Mouse (Mus musculus) midbrain, embryonic 11.5 days (tissue): Measurements from ENCODE around the gene Ube2j1. TPM values are rescaled to one million over a fixed set of nuclear protein-coding genes. Genes with fewer than 3 reads are reported as not detected.
A peak's percentile ranks its signal among the peaks of the same experiment; 100 is the strongest.
"Not testable (repeated sequence)": the region's sequence is repeated elsewhere in the genome, so short reads cannot be mapped to it uniquely, and the experiment has no call there.

Experiments used
- ATAC-seq: fragments of 200-750 bp; cut with Nextera tagmentation; 2 replicates; pipeline ENCODE4 v1.8.0; 2017; ENCODE audit warnings: moderate TSS enrichment, moderate library complexity; ENCODE audit not compliant: low FRiP score
- DNase-seq: peaks from one replicate; pipeline ENCODE4 v3.0.0; 2015; ENCODE audit warnings: low spot score; ENCODE audit errors: missing footprints
- H3K27ac ChIP-seq: fragments of 300-500 bp; sonication (generic); 2 replicates; pipeline ENCODE4 v1.5.1; 2014; ENCODE audit warnings: low read depth, low read length
- H3K27me3 ChIP-seq: fragments of 300-500 bp; sonication (generic); 2 replicates; pipeline ENCODE4 v1.6.1; 2014; ENCODE audit warnings: mild to moderate bottlenecking, low read length, moderate library complexity, mixed read lengths; ENCODE audit not compliant: control insufficient read depth, insufficient read depth
- H3K36me3 ChIP-seq: fragments of 300-500 bp; sonication (generic); 2 replicates; pipeline ENCODE4 v1.6.1; 2014; ENCODE audit warnings: mild to moderate bottlenecking, low read length, moderate library complexity, mixed read lengths; ENCODE audit not compliant: control insufficient read depth, insufficient read depth
- H3K4me1 ChIP-seq: fragments of 300-500 bp; sonication (generic); 2 replicates; pipeline ENCODE4 v1.6.1; 2014; ENCODE audit warnings: low read length; ENCODE audit not compliant: control insufficient read depth, insufficient read depth
- H3K4me2 ChIP-seq: fragments of 300-500 bp; sonication (generic); 2 replicates; pipeline ENCODE4 v1.6.1; 2014; ENCODE audit warnings: mild to moderate bottlenecking, moderate library complexity
- H3K4me3 ChIP-seq: fragments of 300-500 bp; sonication (generic); 2 replicates; pipeline ENCODE4 v1.5.1; 2014; ENCODE audit warnings: low read depth, low read length
- H3K9ac ChIP-seq: fragments of 300-500 bp; sonication (generic); 2 replicates; pipeline ENCODE4 v1.6.1; 2014; ENCODE audit warnings: low read length
- H3K9me3 ChIP-seq: fragments of 300-500 bp; sonication (generic); 2 replicates; pipeline ENCODE4 v1.6.1; 2016; ENCODE audit warnings: low read length; ENCODE audit not compliant: control insufficient read depth
- WGBS: fragments of 180-500 bp; shearing (Covaris S2); extraction: QIAGEN DNeasy Blood & Tissue Kit; methylation state at CpG from one replicate; pipeline ENCODE4 v1.1.7; 2014; 5-methylcytosine and 5-hydroxymethylcytosine counted together
- polyA plus RNA-seq: library from polyadenylated mRNA; unstranded; fragments of >200 nt; fragmentation: Nextera tagmentation; extraction: Ambion mirVana; gene quantifications from 2 replicates; pipeline ENCODE4 v1.2.1, GENCODE M21; 2014

Ube2j1 gene
- polyA plus RNA-seq, 1 experiment from 2014 or later: 59.6 TPM

- H3K4me3 ChIP-seq: peak overlapping the region; percentile 87; the same call in 1 of the 2 replicates
- 0 out of 2 replicates have a peak overlapping the region, but pooled peaks have one; percentile 24 for H3K9ac ChIP-seq
- DNase-seq: peak; percentile 88
- no peak for ATAC-seq
- no peaks in the 10 kb centered on the region for H3K36me3 ChIP-seq
- WGBS: 3% methylated on average over 3 of the region's 3 CpGs
- peaks cover 19% of the 10 kb centered on the region for H3K4me1 ChIP-seq
- H3K27me3 ChIP-seq: 0 out of 2 replicates have a peak, but pooled peaks cover 3% of the 10 kb centered on the region
- H3K27ac ChIP-seq: peak overlapping the region; percentile 59; the same call in 1 of the 2 replicates
- H3K9me3 ChIP-seq: no peaks in the 10 kb centered on the region
- peak overlapping the region; percentile 82 for H3K4me2 ChIP-seq
Observed at GRCm38 (mm10) chr4:32985684-32986083, 45.5 kb upstream of the Ube2j1 start.

GRCm38 (mm10) chr4:32987006-32987405 is 44.2 kb upstream of the Ube2j1 start:
- H3K4me1 ChIP-seq: peaks cover 18% of the 10 kb centered on the region
- no peak overlapping the region for H3K27ac ChIP-seq
- WGBS: 71% methylated on average over 3 of the region's 3 CpGs
- no peaks in the 10 kb centered on the region for H3K36me3 ChIP-seq
- no peaks in the 10 kb centered on the region for H3K27me3 ChIP-seq
- no peak overlapping the region for H3K4me2 ChIP-seq
- H3K4me3 ChIP-seq: no peak overlapping the region
- no peaks in the 10 kb centered on the region for H3K9me3 ChIP-seq
- ATAC-seq (no peak), DNase-seq (no peak)
- H3K9ac ChIP-seq: no peak overlapping the region

- Histone ChIP-seq H3K36me3 (peaks cover under 1% of the 10 kb centered on the region; the same call in 1 of the 2 replicates), H3K4me2 (no peak overlapping the region), H3K27me3 (no peaks in the 10 kb centered on the region), H3K27ac (no peak overlapping the region), H3K4me1 (peaks cover 15% of the 10 kb centered on the region), H3K4me3 (no peak overlapping the region), H3K9me3 (no peaks in the 10 kb centered on the region), H3K9ac (no peak overlapping the region)
- WGBS: 81% methylated on average over 2 of the region's 2 CpGs
- DNase-seq: no peak
- no peak for ATAC-seq
Observed at GRCm38 (mm10) chr4:32989346-32989745, 41.9 kb upstream of the Ube2j1 start.

- Histone ChIP-seq H3K36me3 (peaks cover 2% of the 10 kb centered on the region; the same call in 1 of the 2 replicates), H3K27ac (no peak overlapping the region), H3K4me3 (no peak overlapping the region), H3K9ac (no peak overlapping the region), H3K27me3 (no peaks in the 10 kb centered on the region), H3K4me1 (no peaks in the 10 kb centered on the region), H3K9me3 (no peaks in the 10 kb centered on the region), H3K4me2 (no peak overlapping the region)
- 74% methylated on average over 3 of the region's 3 CpGs for WGBS
- DNase-seq (no peak), ATAC-seq (no peak)
Observed at GRCm38 (mm10) chr4:32994168-32994567, 37.0 kb upstream of the Ube2j1 start.

GRCm38 (mm10) chr4:32996083-32996482 is 35.1 kb upstream of the Ube2j1 start:
- Histone ChIP-seq H3K27ac (no peak overlapping the region), H3K4me1 (no peaks in the 10 kb centered on the region), H3K9ac (no peak overlapping the region), H3K27me3 (no peaks in the 10 kb centered on the region), H3K4me3 (no peak overlapping the region), H3K4me2 (no peak overlapping the region), H3K36me3 (peaks cover 2% of the 10 kb centered on the region; the same call in 1 of the 2 replicates), H3K9me3 (no peaks in the 10 kb centered on the region)
- WGBS: 97% methylated on average over 5 of the region's 5 CpGs
- DNase-seq: no peak
- ATAC-seq: no peak

- DNase-seq: no peak
- no peak overlapping the region for H3K4me3 ChIP-seq
- H3K4me1 ChIP-seq: no peaks in the 10 kb centered on the region
- no peak overlapping the region for H3K27ac ChIP-seq
- H3K27me3 ChIP-seq: no peaks in the 10 kb centered on the region
- no peak overlapping the region for H3K9ac ChIP-seq
- WGBS: 90% methylated on average over 5 of the region's 5 CpGs
- H3K4me2 ChIP-seq: no peak overlapping the region
- no peaks in the 10 kb centered on the region for H3K9me3 ChIP-seq
- peaks cover 2% of the 10 kb centered on the region; the same call in 1 of the 2 replicates for H3K36me3 ChIP-seq
- ATAC-seq: no peak
Observed at GRCm38 (mm10) chr4:32997571-32997970, 33.6 kb upstream of the Ube2j1 start.

- ATAC-seq: no peak
- Histone ChIP-seq H3K4me3 (no peak overlapping the region), H3K9ac (no peak overlapping the region), H3K27me3 (no peaks in the 10 kb centered on the region), H3K36me3 (peaks cover 2% of the 10 kb centered on the region; the same call in 1 of the 2 replicates), H3K27ac (no peak overlapping the region), H3K9me3 (no peaks in the 10 kb centered on the region), H3K4me1 (no peaks in the 10 kb centered on the region), H3K4me2 (no peak overlapping the region)
- no peak for DNase-seq
- WGBS: 95% methylated on average over 8 of the region's 8 CpGs
Observed at GRCm38 (mm10) chr4:32998996-32999395, 32.2 kb upstream of the Ube2j1 start.

- H3K27me3 ChIP-seq: no peaks in the 10 kb centered on the region
- H3K9me3 ChIP-seq: no peaks in the 10 kb centered on the region
- 0 out of 2 replicates have a peak, but pooled peaks cover 4% of the 10 kb centered on the region for H3K36me3 ChIP-seq
- H3K4me1 ChIP-seq: no peaks in the 10 kb centered on the region
- no peak overlapping the region for H3K4me2 ChIP-seq
- no peak overlapping the region for H3K9ac ChIP-seq
- DNase-seq (peak; percentile 74), ATAC-seq (no peak)
- no peak overlapping the region for H3K27ac ChIP-seq
- H3K4me3 ChIP-seq: no peak overlapping the region
- WGBS: 86% methylated on average over 3 of the region's 3 CpGs
Observed at GRCm38 (mm10) chr4:33002081-33002480, 29.1 kb upstream of the Ube2j1 start.

- H3K4me1 ChIP-seq, H3K9me3 ChIP-seq, H3K4me2 ChIP-seq, ATAC-seq, H3K4me3 ChIP-seq, H3K9ac ChIP-seq, H3K36me3 ChIP-seq, H3K27me3 ChIP-seq, H3K27ac ChIP-seq: not testable (repeated sequence)
- peak; percentile 81 for DNase-seq
- WGBS: 93% methylated on average over 10 of the region's 10 CpGs
Observed at GRCm38 (mm10) chr4:33005595-33006470, 25.4 kb upstream of the Ube2j1 start.
